Mouse (Mus musculus): Measurements from ENCODE around the gene Ubr1. TPM values are rescaled to one million over a fixed set of nuclear protein-coding genes. Genes with fewer than 3 reads are reported as not detected.
"Not testable (repeated sequence)": the region's sequence is repeated elsewhere in the genome, so short reads cannot be mapped to it uniquely, and the experiment has no call there.

The Ubr1 gene
- polyA plus RNA-seq, 1 experiment from 2014 or later: 39.1 TPM

- Histone ChIP-seq H3K9me3 (ENCODE audit: control insufficient read depth, low read length) (no peaks in the 10 kb centered on the region), H3K4me1 (replicated peaks; ENCODE audit: control insufficient read depth, insufficient read depth, low read length) (peaks cover 7% of the 10 kb centered on the region), H3K4me3 (replicated peaks; ENCODE audit: low read length) (no peak overlapping the region), H3K9ac (replicated peaks; ENCODE audit: low read depth, low read length) (no peak overlapping the region), H3K36me3 (ENCODE audit: control insufficient read depth, insufficient read depth) (no peaks in the 10 kb centered on the region), H3K27me3 (replicated peaks; ENCODE audit: control insufficient read depth, insufficient read depth, low read length) (no peaks in the 10 kb centered on the region), H3K27ac (ENCODE audit: low read length) (no peak overlapping the region), H3K4me2 (ENCODE audit: low read length) (no peak overlapping the region)
- 82% methylated on average over 7 of the region's 7 CpGs for WGBS
- ATAC-seq: no peak
Measured at GRCm38 (mm10) chr2:121004018-121004811, 33.7 kb upstream of the Ubr1 start.

GRCm38 (mm10) chr2:121003586-121003985 lies 33.1 kb upstream of the Ubr1 start:
- no peak overlapping the region for H3K4me2 ChIP-seq (ENCODE audit: low read length)
- H3K9ac ChIP-seq (replicated peaks; ENCODE audit: low read depth, low read length): no peak overlapping the region
- no peaks in the 10 kb centered on the region for H3K27me3 ChIP-seq (replicated peaks; ENCODE audit: control insufficient read depth, insufficient read depth, low read length)
- no peaks in the 10 kb centered on the region for H3K36me3 ChIP-seq (ENCODE audit: control insufficient read depth, insufficient read depth)
- H3K4me3 ChIP-seq (replicated peaks; ENCODE audit: low read length): no peak overlapping the region
- no peak overlapping the region for H3K27ac ChIP-seq (ENCODE audit: low read length)
- H3K9me3 ChIP-seq (ENCODE audit: control insufficient read depth, low read length): no peaks in the 10 kb centered on the region
- H3K4me1 ChIP-seq (replicated peaks; ENCODE audit: control insufficient read depth, insufficient read depth, low read length): peaks cover 3% of the 10 kb centered on the region
- 68% methylated on average over 2 of the region's 2 CpGs for WGBS
- ATAC-seq: no peak

GRCm38 (mm10) chr2:120998863-120999262 lies 28.3 kb upstream of the Ubr1 start:
- no peaks in the 10 kb centered on the region for H3K27me3 ChIP-seq (replicated peaks; ENCODE audit: control insufficient read depth, insufficient read depth, low read length)
- no peak overlapping the region for H3K27ac ChIP-seq (ENCODE audit: low read length)
- H3K4me1 ChIP-seq (replicated peaks; ENCODE audit: control insufficient read depth, insufficient read depth, low read length): no peaks in the 10 kb centered on the region
- H3K9ac ChIP-seq (replicated peaks; ENCODE audit: low read depth, low read length): no peak overlapping the region
- no peak overlapping the region for H3K4me2 ChIP-seq (ENCODE audit: low read length)
- no peak for ATAC-seq
- no peaks in the 10 kb centered on the region for H3K36me3 ChIP-seq (ENCODE audit: control insufficient read depth, insufficient read depth)
- H3K9me3 ChIP-seq (ENCODE audit: control insufficient read depth, low read length): no peaks in the 10 kb centered on the region
- 82% methylated on average over 8 of the region's 8 CpGs for WGBS
- no peak overlapping the region for H3K4me3 ChIP-seq (replicated peaks; ENCODE audit: low read length)

- H3K9ac ChIP-seq (replicated peaks; ENCODE audit: low read depth, low read length); H3K27ac ChIP-seq (ENCODE audit: low read length); ATAC-seq; H3K4me3 ChIP-seq (replicated peaks; ENCODE audit: low read length); H3K4me1 ChIP-seq (replicated peaks; ENCODE audit: control insufficient read depth, insufficient read depth, low read length); H3K27me3 ChIP-seq (replicated peaks; ENCODE audit: control insufficient read depth, insufficient read depth, low read length); H3K9me3 ChIP-seq (ENCODE audit: control insufficient read depth, low read length); H3K36me3 ChIP-seq (ENCODE audit: control insufficient read depth, insufficient read depth); H3K4me2 ChIP-seq (ENCODE audit: low read length): not testable (repeated sequence)
- WGBS: 81% methylated on average over 1 of the region's 1 CpGs
Measured at GRCm38 (mm10) chr2:120996607-120997006, 26.1 kb upstream of the Ubr1 start.

GRCm38 (mm10) chr2:120991196-120991595 lies 20.7 kb upstream of the Ubr1 start:
- WGBS: 67% methylated on average over 4 of the region's 4 CpGs
- no peak overlapping the region for H3K4me3 ChIP-seq (replicated peaks; ENCODE audit: low read length)
- no peaks in the 10 kb centered on the region for H3K27me3 ChIP-seq (replicated peaks; ENCODE audit: control insufficient read depth, insufficient read depth, low read length)
- no peaks in the 10 kb centered on the region for H3K9me3 ChIP-seq (ENCODE audit: control insufficient read depth, low read length)
- H3K36me3 ChIP-seq (ENCODE audit: control insufficient read depth, insufficient read depth): no peaks in the 10 kb centered on the region
- no peaks in the 10 kb centered on the region for H3K4me1 ChIP-seq (replicated peaks; ENCODE audit: control insufficient read depth, insufficient read depth, low read length)
- H3K4me2 ChIP-seq (ENCODE audit: low read length): no peak overlapping the region
- no peak overlapping the region for H3K27ac ChIP-seq (ENCODE audit: low read length)
- ATAC-seq: no peak
- no peak overlapping the region for H3K9ac ChIP-seq (replicated peaks; ENCODE audit: low read depth, low read length)

GRCm38 (mm10) chr2:120985241-120985640 lies 14.7 kb upstream of the Ubr1 start:
- 88% methylated on average over 1 of the region's 1 CpGs for WGBS
- no peak overlapping the region for H3K9ac ChIP-seq (replicated peaks; ENCODE audit: low read depth, low read length)
- H3K4me3 ChIP-seq (replicated peaks; ENCODE audit: low read length): no peak overlapping the region
- H3K27me3 ChIP-seq (replicated peaks; ENCODE audit: control insufficient read depth, insufficient read depth, low read length): no peaks in the 10 kb centered on the region
- no peaks in the 10 kb centered on the region for H3K9me3 ChIP-seq (ENCODE audit: control insufficient read depth, low read length)
- ATAC-seq: no peak
- H3K4me1 ChIP-seq (replicated peaks; ENCODE audit: control insufficient read depth, insufficient read depth, low read length): no peaks in the 10 kb centered on the region
- no peak overlapping the region for H3K27ac ChIP-seq (ENCODE audit: low read length)
- no peak overlapping the region for H3K4me2 ChIP-seq (ENCODE audit: low read length)
- H3K36me3 ChIP-seq (ENCODE audit: control insufficient read depth, insufficient read depth): no peaks in the 10 kb centered on the region

GRCm38 (mm10) chr2:120983611-120984010 lies 13.1 kb upstream of the Ubr1 start:
- no peak overlapping the region for H3K4me2 ChIP-seq (ENCODE audit: low read length)
- ATAC-seq: no peak

GRCm38 (mm10) chr2:120980861-120981260 lies 10.3 kb upstream of the Ubr1 start:
- Histone ChIP-seq H3K9ac (replicated peaks; ENCODE audit: low read depth, low read length) (no peak overlapping the region), H3K9me3 (ENCODE audit: control insufficient read depth, low read length) (no peaks in the 10 kb centered on the region), H3K4me2 (ENCODE audit: low read length) (no peak overlapping the region), H3K36me3 (ENCODE audit: control insufficient read depth, insufficient read depth) (no peaks in the 10 kb centered on the region), H3K27me3 (replicated peaks; ENCODE audit: control insufficient read depth, insufficient read depth, low read length) (no peaks in the 10 kb centered on the region), H3K4me1 (replicated peaks; ENCODE audit: control insufficient read depth, insufficient read depth, low read length) (peaks cover 7% of the 10 kb centered on the region), H3K27ac (ENCODE audit: low read length) (no peak overlapping the region), H3K4me3 (replicated peaks; ENCODE audit: low read length) (no peak overlapping the region)
- no peak for ATAC-seq
- 69% methylated on average over 2 of the region's 2 CpGs for WGBS

More at GRCm38 (mm10) chr2:120983611-120984010, 13.1 kb upstream of the Ubr1 start:
- Histone ChIP-seq H3K36me3 (ENCODE audit: control insufficient read depth, insufficient read depth) (no peaks in the 10 kb centered on the region), H3K27ac (ENCODE audit: low read length) (no peak overlapping the region), H3K9ac (replicated peaks; ENCODE audit: low read depth, low read length) (no peak overlapping the region), H3K9me3 (ENCODE audit: control insufficient read depth, low read length) (no peaks in the 10 kb centered on the region), H3K4me1 (replicated peaks; ENCODE audit: control insufficient read depth, insufficient read depth, low read length) (no peaks in the 10 kb centered on the region), H3K4me3 (replicated peaks; ENCODE audit: low read length) (no peak overlapping the region), H3K27me3 (replicated peaks; ENCODE audit: control insufficient read depth, insufficient read depth, low read length) (no peaks in the 10 kb centered on the region)
- 2% methylated on average over 2 of the region's 2 CpGs for WGBS

GRCm38 (mm10) chr2:120979819-120980218 lies 9.3 kb upstream of the Ubr1 start:
- H3K4me3 ChIP-seq (replicated peaks; ENCODE audit: low read length): no peak overlapping the region
- H3K27me3 ChIP-seq (replicated peaks; ENCODE audit: control insufficient read depth, insufficient read depth, low read length): no peaks in the 10 kb centered on the region
- H3K36me3 ChIP-seq (ENCODE audit: control insufficient read depth, insufficient read depth): no peaks in the 10 kb centered on the region
- H3K9me3 ChIP-seq (ENCODE audit: control insufficient read depth, low read length): no peaks in the 10 kb centered on the region
- H3K4me1 ChIP-seq (replicated peaks; ENCODE audit: control insufficient read depth, insufficient read depth, low read length): peaks cover 7% of the 10 kb centered on the region
- H3K9ac ChIP-seq (replicated peaks; ENCODE audit: low read depth, low read length): no peak overlapping the region
- no peak for ATAC-seq
- H3K27ac ChIP-seq (ENCODE audit: low read length): no peak overlapping the region
- H3K4me2 ChIP-seq (ENCODE audit: low read length): no peak overlapping the region
- WGBS: 80% methylated on average over 1 of the region's 1 CpGs

- H3K4me1 ChIP-seq (replicated peaks; ENCODE audit: control insufficient read depth, insufficient read depth, low read length): peaks cover 7% of the 10 kb centered on the region
- H3K27ac ChIP-seq (ENCODE audit: low read length): no peak overlapping the region
- 37% methylated on average over 2 of the region's 2 CpGs for WGBS
- no peak overlapping the region for H3K9ac ChIP-seq (replicated peaks; ENCODE audit: low read depth, low read length)
- no peaks in the 10 kb centered on the region for H3K27me3 ChIP-seq (replicated peaks; ENCODE audit: control insufficient read depth, insufficient read depth, low read length)
- H3K9me3 ChIP-seq (ENCODE audit: control insufficient read depth, low read length): no peaks in the 10 kb centered on the region
- ATAC-seq: no peak
- H3K4me2 ChIP-seq (ENCODE audit: low read length): no peak overlapping the region
- no peak overlapping the region for H3K4me3 ChIP-seq (replicated peaks; ENCODE audit: low read length)
- no peaks in the 10 kb centered on the region for H3K36me3 ChIP-seq (ENCODE audit: control insufficient read depth, insufficient read depth)
Measured at GRCm38 (mm10) chr2:120978693-120979037, 8.2 kb upstream of the Ubr1 start.

Measured in forebrain, embryonic 16.5 days (tissue).